Mouse (Mus musculus) layer of hippocampus, adult 8-10 months (tissue): ENCODE measurements at regions not wholly inside any gene's neighbourhood (a gene's known extent, or its start where the extent isn't known, plus 50 kb on each side); places are given as distances from the start of the nearest gene placed in this dataset.
A peak's percentile ranks its signal among the peaks of the same experiment; 100 is the strongest.

Source experiments
- DNase-seq, 2 experiments: peaks; one replicate each; pipeline ENCODE4 v3.0.0; 2022; ENCODE audit warnings: low spot score in 2 of 2

DNA sequence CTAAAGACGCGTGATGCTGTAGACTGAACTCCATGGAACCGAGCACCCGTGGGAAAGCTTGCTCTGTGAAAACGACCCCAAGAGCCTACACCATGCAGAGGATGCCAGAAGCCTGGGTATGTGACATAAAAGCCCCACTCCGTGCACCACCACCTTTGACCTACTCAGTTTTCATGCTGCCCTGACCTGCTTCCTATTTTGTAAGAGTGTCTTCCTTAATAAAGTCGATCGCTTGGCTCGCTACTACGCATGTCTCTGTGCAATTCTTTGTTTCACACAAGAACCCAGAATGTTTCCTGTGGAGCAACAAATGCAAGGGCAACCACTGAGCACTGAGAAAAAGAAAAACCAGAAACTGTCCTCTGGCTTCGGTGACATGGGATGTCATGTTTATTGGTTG lies 60.5 kb downstream of the Sec61b start:
- DNase-seq = no peak

DNA sequence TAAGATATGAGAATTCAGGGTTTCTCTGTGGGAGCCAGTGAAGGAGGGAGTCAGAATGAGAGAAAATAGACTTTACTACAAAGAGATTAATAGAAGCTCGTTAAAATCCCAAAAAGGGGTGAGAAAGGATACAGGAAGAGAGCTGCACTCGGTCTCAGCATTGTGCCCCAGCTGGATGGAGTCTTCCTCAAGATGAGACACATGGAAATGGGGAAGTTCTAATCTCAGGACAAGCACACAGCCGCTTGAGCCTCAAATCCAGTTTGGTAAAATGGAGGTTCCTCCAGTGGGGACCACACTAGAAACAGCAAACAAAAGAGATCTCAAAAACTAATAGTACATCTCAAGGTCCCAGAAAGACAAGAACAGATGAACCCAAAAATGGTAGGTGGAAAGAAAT lies 93.2 kb downstream of the Sec61b start:
- no peak for DNase-seq

DNA sequence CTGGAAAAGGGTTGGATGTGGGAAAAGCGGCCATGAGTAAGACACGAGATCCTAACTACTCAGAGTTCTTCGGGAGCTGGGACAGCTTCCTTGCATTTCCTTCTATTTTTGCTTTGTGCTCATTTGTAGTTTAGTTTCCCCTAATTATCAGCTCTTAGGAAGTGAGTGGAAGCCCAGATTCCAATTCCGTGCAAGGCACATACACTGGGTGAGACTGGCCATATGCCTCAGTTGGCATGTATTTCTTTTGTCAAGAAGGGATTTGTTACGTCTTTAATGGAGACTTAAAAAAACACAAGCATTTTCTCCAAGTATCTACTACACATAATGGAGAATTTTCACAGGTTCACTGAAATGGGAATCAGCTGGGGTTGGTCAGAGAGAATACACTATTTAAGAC lies 96.4 kb downstream of the Sec61b start:
- DNase-seq = no peak

DNA sequence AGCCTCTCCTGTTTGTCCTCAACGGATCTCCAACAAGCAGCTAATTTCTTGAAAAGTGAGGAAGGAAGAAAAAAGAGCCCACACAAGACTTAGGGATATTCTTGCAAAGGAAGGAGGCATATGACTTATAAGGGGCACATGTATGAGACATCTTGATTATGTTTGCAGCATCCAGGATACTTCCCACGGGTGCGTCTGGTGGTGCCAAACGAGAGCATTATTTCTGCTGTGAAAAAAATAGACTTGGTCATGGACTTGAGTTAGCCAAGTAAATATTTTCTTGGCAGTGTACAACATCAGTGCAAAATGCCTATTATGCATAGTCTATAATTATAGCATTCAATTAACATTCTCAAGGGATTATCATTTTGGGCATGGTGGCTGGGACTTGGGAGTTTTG lies 101.6 kb downstream of the Sec61b start:
- DNase-seq = no peak

DNA sequence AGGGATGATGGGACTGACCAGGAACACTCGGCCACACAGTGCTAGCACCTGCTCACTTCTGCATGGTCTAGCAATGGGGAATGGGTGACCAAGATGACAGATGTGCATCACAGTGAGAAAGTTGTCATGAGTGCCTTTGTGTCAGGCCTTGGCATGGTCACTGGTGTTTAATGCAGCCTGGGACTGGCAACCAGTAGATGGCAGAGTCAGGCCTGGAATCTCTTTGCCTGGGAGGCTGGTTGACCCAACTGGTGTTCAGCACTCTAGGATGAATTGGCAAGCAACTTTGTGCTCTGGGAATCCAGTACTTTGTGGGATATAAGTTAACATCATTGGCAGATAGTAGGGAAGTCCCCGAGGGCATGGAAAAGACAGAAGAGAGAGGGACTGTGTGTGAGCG lies 103.0 kb downstream of the Sec61b start:
- DNase-seq = peak; percentile 34 to 55

DNA sequence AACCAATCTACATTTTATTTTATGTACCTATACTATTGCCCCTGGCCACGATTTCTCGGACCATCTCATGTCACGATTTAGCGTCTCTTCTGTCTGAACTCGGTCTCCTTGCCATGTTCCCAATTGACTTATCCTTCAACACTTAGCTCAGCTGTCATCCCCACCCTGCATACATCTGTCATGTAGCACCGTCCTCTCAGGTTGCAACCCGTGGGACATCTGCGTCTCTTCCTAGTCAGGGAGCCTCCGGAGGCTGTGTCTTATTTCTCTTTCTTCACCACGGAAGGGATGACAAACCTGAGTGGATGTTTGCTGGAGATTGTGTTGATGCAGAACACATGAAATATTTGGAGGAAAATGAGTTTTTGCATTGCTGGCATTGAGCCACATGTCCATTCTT lies 104.2 kb downstream of the Sec61b start:
- DNase-seq = no peak

DNA sequence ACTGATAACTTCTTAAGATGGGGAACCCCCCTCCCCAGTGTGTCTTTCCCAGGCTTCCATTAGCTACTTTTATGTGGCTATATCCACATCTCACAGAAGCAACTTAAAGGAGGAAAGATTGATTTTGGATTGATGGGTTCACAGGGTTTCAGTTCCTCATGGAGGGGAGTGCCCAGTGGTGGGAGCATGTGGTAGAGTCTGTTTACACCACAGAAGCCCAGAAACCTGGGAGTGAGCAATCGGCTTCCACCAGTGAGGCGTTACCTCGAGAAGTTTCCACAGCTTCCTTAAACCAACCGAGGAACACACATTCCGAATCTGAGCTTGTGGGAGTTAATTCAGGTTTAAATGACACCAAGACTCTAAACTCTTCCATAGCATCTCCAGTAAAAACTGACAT lies 106.1 kb downstream of the Sec61b start:
- no peak for DNase-seq

DNA sequence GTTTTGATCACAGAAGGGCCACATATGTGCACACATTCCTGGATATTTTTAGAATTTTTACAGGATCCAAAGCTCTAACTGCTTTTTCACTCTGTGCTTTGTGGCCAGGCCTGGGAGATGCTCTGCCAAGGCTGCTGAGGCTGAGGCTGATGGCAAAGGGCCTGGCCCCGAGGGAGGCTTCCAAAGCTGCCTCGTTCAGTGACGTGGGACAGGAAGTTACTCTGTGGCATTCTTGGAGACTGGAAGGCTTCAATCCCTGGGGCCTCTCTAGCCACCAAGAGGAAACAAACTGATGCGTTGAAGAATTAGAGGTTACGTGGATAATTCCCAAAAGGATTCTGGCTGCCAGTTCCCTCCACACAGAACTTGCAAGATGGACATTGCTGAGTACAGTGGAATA lies 112.8 kb downstream of the Sec61b start:
- DNase-seq = no peak

DNA sequence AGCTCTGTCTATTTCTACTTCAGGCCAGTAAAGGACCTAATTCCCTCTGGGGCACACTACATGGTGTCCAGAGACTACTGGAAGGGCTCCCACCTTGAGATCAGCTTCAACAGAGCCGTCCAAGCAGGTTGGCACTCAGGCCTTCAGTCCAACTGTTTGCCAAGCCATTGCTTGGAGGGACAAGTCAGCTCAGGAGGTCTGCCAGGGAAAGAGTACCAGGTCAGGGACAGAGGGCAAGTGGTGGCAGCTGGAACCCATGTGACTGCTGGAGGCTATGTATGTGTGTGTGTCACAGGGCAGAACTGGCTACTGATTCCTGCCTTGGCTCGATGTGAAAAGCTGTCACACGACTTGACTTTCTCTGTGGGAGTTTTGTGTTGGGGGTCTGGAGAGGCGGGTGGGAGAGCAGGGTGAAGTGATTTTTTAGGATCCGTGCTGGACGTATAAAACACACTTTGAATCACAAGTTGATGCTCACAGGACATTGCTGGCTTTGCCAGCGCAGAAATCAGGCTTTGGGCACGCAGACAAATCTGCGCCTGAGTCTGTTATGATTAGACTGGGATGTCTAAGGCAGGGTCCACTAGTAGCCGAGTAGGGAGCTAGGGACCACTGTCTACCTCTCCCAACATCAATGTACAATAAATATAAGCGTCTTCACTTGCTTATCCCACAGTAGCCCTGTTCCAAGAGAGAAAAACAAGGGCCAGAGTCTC lies 118.0 kb downstream of the Sec61b start:
- DNase-seq = no peak

DNA sequence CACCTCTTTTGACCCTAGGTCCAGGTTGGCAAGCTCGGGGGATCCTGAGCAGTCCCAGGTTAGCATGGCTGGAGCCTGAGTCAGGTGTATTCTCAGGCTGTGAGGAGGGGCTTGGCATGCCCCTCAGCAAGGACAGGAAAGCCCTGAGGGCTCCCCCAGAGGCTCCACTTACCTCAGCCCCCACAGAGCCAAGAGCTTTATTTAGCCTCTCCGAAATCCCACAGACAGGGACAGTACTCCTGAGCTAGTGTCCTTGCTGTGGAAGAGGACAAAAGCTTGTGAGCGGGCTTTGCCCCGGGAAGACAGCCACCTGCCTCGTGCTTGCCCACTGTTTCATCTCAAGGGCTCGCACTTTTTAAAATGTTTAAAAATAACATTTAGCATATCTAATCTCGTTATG lies 118.7 kb downstream of the Sec61b start:
- no peak for DNase-seq

DNA sequence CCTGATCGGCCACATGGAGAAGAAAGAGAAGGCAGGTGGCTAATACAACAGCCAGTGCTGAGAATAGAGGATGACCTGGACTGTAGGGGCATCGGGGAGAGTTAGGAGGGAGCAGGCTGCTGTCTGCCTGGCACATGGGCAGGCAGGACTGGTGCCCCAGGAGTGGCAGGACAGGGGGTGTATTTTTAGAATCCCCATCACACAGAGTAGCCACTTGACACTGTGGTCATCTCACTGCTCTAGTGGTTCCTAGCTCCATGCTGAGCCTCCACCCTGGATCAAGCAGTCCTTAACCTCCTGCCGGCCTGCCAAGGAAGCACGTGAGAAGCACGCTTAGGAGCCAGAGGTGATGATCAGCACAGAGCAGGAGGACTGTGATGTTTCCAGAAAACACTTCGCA lies 119.7 kb downstream of the Sec61b start:
- no peak for DNase-seq

DNA sequence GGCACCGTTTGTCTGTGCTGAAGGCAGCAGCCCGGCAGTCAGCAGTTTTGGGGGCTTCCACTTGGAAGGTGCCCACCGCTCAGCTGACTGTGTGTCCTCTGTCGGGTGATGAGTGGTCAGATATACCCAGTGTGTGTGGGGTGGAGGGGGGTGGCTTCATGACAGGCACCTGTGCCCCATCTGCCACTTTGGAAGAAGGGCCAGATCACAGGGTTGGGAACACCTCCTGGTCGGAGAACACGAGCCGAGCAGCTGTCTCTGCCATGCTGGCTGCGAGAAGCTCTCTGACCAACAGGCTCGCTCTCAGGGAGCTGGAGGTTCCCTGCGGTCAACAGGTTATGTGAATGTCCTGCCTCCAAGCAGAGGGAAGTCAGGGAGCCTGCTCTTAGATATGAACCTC lies 121.4 kb downstream of the Sec61b start:
- no peak for DNase-seq

DNA sequence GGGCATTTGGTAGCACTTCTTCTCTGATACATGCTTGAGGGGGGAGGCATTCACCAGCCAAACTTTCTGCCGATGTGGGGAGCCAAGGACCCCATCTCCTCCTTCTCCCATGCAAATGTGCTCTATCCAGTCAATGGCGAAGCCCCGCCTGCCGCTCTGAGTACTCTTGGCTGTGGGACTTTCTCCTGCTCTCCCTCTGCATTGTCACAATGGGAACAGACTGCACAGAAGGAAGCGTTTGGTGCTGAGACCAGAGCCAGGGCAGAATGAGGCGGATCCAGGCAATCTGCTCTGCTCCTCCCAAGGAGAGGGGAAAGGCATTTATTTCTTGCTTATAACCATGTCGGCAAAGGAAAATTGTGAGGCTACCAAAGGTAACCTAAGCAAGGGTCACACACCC lies 123.1 kb downstream of the Sec61b start:
- DNase-seq = peak; percentile 55 to 59

DNA sequence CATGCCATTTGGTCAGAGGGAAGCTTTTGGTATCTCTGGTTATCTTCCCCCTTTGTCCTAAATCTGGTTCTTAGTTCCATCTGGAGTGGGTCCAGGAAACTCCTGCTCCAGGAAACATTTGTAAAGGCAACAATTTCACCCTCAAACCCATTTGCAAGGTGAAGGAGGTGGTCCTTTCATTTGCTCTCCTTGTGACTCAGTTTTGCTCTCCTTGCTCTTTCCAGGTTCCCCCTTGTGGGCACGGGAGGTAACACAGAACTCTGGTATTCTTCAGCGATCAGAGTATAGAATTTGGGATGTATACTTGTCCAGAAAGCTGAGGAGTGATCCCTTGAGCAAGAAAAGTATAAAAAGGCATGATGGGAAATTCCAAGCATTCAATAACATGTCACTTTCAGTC lies 123.8 kb downstream of the Sec61b start:
- no peak for DNase-seq

DNA sequence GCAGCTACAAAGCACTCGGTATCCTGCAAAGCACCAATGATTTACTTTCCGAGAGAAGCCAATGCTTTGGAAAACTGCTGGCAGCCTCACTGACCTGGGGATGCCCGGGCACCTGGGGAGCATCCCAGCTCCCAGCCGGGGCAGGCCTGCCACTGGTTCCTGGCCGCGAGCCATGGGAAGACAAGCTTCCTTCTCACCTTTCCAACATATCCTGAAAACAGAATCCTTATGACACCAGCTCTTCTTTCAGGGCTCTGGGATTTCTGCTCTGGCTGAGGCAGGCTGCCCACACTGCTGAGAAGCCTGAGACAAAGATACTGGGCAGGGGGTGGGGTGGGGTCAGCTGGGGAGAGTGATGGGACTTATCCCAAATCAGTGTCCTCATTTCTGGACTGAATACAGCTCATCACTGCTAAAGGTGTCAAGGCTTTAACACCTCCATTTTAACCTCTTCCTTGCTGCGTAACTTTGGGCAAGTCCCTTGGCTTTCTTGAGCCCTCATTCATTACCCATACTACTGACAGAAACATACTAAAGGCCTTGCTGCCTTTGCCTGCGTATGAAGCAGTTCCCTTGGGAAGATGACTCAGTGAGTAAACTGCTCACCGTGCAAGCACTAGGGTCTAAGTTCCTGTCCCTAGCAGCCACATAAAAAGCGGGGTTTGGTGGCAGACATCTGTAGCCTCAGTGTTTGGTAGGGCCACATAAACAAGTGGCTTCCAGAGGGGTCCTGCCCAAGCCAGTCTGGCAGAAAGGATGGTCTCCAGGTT lies 127.0 kb downstream of the Sec61b start:
- DNase-seq = no peak

DNA sequence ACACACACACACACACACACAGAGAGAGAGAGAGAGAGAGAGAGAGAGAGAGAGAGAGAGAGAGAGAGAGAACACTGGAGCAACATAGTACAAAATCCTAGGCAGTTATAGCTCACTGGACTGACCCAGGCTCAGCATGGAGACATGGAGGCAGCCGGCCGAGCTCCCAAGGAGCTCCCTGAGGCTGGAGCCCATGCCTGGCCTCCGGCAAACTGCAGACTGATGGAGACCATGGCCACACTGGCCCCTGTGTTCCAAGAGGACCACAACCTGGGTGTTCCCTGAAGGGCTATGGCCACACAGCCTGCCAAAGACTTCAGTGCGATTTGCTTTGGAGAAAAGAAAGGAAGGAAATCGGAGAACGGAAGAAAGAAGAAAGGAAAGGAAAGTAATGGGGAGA lies 128.9 kb downstream of the Sec61b start:
- no peak for DNase-seq

DNA sequence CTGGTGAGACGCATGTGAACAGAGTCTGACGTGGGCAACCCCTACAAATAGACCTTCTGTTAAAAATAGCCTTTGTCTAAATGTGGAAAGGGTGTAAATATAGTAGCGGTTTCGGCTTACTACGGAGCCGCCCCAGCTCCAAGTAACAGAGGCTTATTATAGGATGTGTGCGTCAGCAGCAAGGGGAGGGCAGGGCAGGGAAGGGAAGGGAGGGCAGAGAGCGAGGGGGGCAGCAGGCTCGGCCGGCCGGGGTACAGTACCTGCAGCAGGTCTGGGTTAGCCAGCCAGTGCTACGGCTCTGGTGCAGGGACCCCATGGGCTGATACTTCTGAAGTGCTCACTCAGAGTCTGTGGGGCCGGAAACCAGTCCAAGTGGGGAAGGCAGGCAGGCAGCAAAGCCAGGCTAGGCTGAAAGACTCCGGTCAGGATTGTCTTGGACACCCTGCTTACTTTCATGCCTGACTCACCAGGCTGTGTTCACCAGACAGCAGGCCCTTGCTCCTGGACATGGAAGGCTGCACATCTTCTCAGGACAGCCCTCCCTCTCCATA lies 129.5 kb downstream of the Sec61b start:
- no peak for DNase-seq

DNA sequence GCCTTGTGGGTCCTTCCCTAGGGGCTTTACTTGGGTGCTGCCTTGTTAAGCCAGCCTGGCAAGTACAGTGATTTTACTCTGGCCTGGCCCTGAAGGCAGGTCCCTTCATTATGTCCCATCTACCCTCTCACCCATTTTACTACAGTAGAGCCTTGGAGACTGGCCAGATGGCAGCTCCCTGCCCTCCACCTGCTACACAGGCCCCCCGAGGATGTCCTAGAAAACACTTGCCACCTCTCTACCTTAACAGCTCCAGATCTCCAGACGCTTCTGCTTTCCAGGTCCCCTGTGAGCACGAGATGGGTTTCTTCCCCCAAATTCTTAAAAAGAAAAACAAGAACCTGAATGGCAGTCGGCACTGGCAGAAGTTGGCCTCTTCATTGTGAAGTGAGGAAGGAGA lies 131.2 kb downstream of the Sec61b start:
- no peak for DNase-seq

DNA sequence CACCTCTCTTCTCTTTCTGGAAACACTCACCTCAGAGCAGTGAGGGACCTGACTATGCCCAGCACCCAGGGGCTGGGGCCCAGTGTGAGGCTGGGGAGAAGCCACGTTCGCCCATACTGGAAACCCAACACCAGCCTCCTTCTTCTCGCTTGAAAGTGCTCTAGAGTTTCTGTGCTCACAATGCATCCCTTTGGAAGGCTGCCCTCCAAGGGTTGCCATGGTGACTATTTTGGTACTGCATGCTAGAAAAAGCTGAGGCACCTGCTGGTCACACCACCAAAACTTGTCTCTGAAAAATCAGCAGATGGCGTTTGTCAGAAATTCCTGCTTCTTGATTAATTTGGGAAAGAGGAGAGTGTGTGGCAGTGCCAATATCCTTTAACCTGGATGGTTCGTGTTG lies 134.2 kb downstream of the Sec61b start:
- DNase-seq = peak; percentile 91 to 95

DNA sequence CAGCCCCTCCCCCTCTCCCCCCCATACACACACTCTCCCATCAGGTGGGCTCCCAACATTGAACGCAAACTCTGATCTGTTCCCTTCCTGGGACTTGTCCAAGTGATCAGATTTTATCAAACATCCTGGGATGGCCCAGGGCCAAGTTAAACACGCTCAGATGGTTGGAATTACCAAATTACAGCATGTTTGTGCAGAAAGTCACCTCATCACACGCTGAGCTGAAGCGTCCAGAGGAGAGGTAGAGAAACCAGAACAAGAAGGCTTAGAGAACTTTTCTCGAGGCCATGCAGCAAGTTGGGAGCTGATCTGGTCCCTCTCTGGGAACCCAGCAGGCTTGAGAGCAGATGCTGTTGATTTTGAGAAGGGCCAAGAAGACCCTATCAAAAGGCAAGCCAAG lies 136.5 kb downstream of the Sec61b start:
- no peak for DNase-seq

DNA sequence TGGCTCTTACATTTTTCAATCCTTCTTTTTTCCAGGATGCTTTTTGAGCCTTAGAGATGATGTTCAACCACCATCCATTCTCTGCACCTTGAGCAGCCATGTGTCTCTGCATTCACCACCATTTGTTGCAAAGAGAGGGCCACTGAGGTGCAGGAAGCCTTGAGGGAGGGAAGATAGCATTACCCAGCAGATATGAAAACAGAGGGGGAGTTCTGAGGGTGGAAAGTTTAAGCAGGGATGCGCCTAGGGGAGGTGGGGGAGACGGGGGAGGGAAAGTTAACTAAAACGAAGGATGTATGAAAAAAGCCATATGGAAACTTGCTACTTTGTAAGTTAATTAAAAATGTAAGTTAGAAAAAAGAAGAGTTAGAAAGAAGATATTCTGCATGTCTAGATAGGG lies 142.1 kb downstream of the Sec61b start:
- no peak for DNase-seq

DNA sequence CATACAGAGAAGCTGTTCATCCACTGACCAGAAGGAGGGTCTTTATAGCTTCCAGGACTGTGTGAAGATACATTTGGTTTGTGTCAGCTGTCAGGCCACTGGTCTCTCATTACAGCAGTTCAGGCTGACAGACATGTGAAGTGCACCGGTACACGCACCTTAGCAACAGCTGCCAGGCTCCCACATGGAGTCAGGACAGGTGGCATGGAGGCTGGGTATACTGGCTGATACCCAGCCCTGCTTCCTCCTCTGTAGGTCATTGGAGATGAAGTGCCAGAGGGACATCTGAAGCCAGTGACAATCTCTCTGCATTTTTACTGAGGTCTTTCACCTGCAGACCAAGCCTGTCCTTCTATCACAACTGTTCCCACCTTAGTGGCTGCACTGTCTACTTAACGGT lies 146.2 kb downstream of the Sec61b start:
- DNase-seq = no peak
